Mouse (Mus musculus) stomach, embryonic 14.5 days (tissue): ENCODE measurements around the gene Ppl. TPM values are rescaled to one million over a fixed set of nuclear protein-coding genes. Genes with fewer than 3 reads are reported as not detected.

Source experiments
- ATAC-seq: fragments of 200-750 bp; cut with Nextera tagmentation; 2 replicates; pipeline ENCODE4 v1.8.0; 2017; ENCODE audit warnings: low read depth, moderate TSS enrichment; ENCODE audit not compliant: insufficient number of reproducible peaks, insufficient read depth, low FRiP score
- H3K27ac ChIP-seq: fragments of 300-500 bp; sonication (generic); 2 replicates; pipeline ENCODE4 v1.5.1; 2014; ENCODE audit warnings: mild to moderate bottlenecking, low read length, moderate library complexity, mixed read lengths
- H3K27me3 ChIP-seq: fragments of 300-500 bp; sonication (generic); 2 replicates; pipeline ENCODE4 v1.6.1; 2014; ENCODE audit warnings: low read length, control low read depth, mixed read lengths; ENCODE audit not compliant: control insufficient read depth, insufficient read depth
- H3K36me3 ChIP-seq: fragments of 300-500 bp; sonication (generic); 2 replicates; pipeline ENCODE4 v1.6.1; 2014; ENCODE audit warnings: mild to moderate bottlenecking, control low read depth, low read length, moderate library complexity, mixed read lengths; ENCODE audit not compliant: control insufficient read depth, insufficient read depth
- H3K4me1 ChIP-seq: fragments of 300-500 bp; sonication (generic); 2 replicates; pipeline ENCODE4 v1.6.1; 2014; ENCODE audit warnings: low read length, control low read depth, mixed read lengths; ENCODE audit not compliant: control insufficient read depth, insufficient read depth
- H3K4me2 ChIP-seq: fragments of 300-500 bp; sonication (generic); replicated peaks from 2 replicates; pipeline ENCODE4 v1.6.1; 2014; ENCODE audit warnings: low read depth, low read length, control low read depth
- H3K4me3 ChIP-seq: fragments of 300-500 bp; sonication (generic); 2 replicates; pipeline ENCODE4 v1.5.1; 2014; ENCODE audit warnings: low read depth, low read length, control low read depth
- H3K9ac ChIP-seq: fragments of 300-500 bp; sonication (generic); replicated peaks from 2 replicates; pipeline ENCODE4 v1.6.1; 2014; ENCODE audit warnings: low read depth, mild to moderate bottlenecking, control low read depth, low read length, moderate library complexity, mixed read lengths
- H3K9me3 ChIP-seq: fragments of 300-500 bp; sonication (generic); 2 replicates; pipeline ENCODE4 v1.6.1; 2016; ENCODE audit warnings: low read depth, low read length, control low read depth; ENCODE audit not compliant: control insufficient read depth
- WGBS: fragments of 180-500 bp; shearing (Covaris S2); extraction: QIAGEN DNeasy Blood & Tissue Kit; methylation state at CpG from one replicate; pipeline ENCODE4 v1.1.7; 2014; 5-methylcytosine and 5-hydroxymethylcytosine counted together
- polyA plus RNA-seq: library from polyadenylated mRNA; unstranded; fragments of >200 nt; fragmentation: Nextera tagmentation; extraction: Ambion mirVana; gene quantifications from 2 replicates; pipeline ENCODE4 v1.2.1, GENCODE M21; 2014

Ppl gene
- polyA plus RNA-seq, 1 experiment from 2014 or later, result 12.7 TPM

DNA sequence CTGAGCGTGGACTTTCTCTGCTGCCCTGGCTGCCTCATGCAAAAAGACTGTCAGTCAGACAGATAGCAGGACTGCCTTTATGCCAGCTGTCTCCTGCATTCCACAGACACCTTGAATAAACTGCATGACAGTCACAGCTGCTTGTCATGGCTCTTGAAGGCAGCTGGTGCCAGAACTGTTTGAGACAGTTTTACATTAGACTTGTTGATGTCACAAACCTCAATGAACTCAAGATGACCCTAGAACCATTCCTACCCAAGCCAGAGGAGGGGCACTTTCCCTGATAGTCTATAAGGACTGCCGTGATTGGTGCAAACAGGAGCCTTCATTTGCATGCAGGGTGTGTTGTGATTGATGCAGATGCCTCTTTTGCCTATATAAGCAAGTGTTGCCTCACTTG is 18.6 kb downstream of the Ppl start:
- WGBS, result 59% methylated on average over 2 of the region's 2 CpGs
- Histone ChIP-seq H3K9ac (no peak overlapping the region), H3K4me3 (no peak overlapping the region), H3K27me3 (no peaks in the 10 kb centered on the region), H3K36me3 (no peaks in the 10 kb centered on the region), H3K9me3 (no peaks in the 10 kb centered on the region), H3K4me2 (no peak overlapping the region), H3K27ac (no peak overlapping the region), H3K4me1 (peaks cover 5% of the 10 kb centered on the region; the same call in 1 of the 2 replicates)
- ATAC-seq, result no peak

GRCm38 (mm10) chr16:5113002-5113550 is 19.1 kb downstream of the Ppl start:
- Histone ChIP-seq H3K27ac (no peak overlapping the region), H3K4me2 (no peak overlapping the region), H3K9ac (no peak overlapping the region), H3K4me1 (peaks cover 5% of the 10 kb centered on the region; the same call in 1 of the 2 replicates), H3K36me3 (no peaks in the 10 kb centered on the region), H3K9me3 (no peaks in the 10 kb centered on the region), H3K4me3 (no peak overlapping the region), H3K27me3 (no peaks in the 10 kb centered on the region)
- 64% methylated on average over 4 of the region's 4 CpGs for WGBS
- no peak for ATAC-seq

GRCm38 (mm10) chr16:5111021-5111420 is 21.2 kb downstream of the Ppl start:
- Histone ChIP-seq H3K4me3 (no peak overlapping the region), H3K9ac (no peak overlapping the region), H3K27ac (no peak overlapping the region), H3K36me3 (no peaks in the 10 kb centered on the region), H3K4me2 (no peak overlapping the region), H3K27me3 (no peaks in the 10 kb centered on the region), H3K9me3 (no peaks in the 10 kb centered on the region), H3K4me1 (peaks cover 5% of the 10 kb centered on the region; the same call in 1 of the 2 replicates)
- WGBS, result 72% methylated on average over 3 of the region's 3 CpGs
- 0 out of 2 replicates have a peak, but pooled peaks have one; percentile 46 for ATAC-seq

DNA sequence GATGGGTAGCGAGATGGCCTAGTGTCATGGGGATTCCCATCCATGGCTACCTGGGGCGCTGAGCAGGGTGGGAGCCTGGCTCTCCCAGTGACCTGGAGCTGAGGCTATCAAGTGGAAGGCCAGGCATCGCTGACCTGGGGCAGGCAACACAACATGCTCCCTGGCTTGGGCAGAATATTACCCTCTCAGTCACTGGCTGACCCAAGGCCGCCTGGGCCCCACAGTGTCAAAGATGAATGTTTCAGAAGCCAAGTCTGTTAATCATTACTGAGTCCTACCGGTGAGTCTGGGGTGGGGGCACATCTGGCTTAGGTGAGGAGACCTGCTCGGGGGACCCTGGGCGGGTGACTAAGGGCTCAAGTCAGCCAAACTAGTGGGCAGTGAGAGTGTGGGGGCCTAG is 22.3 kb downstream of the Ppl start:
- Histone ChIP-seq H3K9ac (no peak overlapping the region), H3K27me3 (no peaks in the 10 kb centered on the region), H3K36me3 (no peaks in the 10 kb centered on the region), H3K9me3 (no peaks in the 10 kb centered on the region), H3K4me2 (no peak overlapping the region), H3K27ac (no peak overlapping the region), H3K4me1 (peaks cover 5% of the 10 kb centered on the region; the same call in 1 of the 2 replicates), H3K4me3 (no peak overlapping the region)
- ATAC-seq, result 0 out of 2 replicates have a peak, but pooled peaks have one; percentile 10
- 54% methylated on average over 7 of the region's 7 CpGs for WGBS

- H3K9me3 ChIP-seq, result no peaks in the 10 kb centered on the region
- H3K36me3 ChIP-seq, result no peaks in the 10 kb centered on the region
- H3K4me3 ChIP-seq, result no peak overlapping the region
- no peak overlapping the region for H3K27ac ChIP-seq
- ATAC-seq, result no peak
- H3K9ac ChIP-seq, result no peak overlapping the region
- WGBS, result 72% methylated on average over 6 of the region's 6 CpGs
- H3K4me2 ChIP-seq, result no peak overlapping the region
- no peaks in the 10 kb centered on the region for H3K27me3 ChIP-seq
- no peaks in the 10 kb centered on the region for H3K4me1 ChIP-seq
Measured at GRCm38 (mm10) chr16:5101000-5101399, 31.2 kb downstream of the Ppl start.

DNA sequence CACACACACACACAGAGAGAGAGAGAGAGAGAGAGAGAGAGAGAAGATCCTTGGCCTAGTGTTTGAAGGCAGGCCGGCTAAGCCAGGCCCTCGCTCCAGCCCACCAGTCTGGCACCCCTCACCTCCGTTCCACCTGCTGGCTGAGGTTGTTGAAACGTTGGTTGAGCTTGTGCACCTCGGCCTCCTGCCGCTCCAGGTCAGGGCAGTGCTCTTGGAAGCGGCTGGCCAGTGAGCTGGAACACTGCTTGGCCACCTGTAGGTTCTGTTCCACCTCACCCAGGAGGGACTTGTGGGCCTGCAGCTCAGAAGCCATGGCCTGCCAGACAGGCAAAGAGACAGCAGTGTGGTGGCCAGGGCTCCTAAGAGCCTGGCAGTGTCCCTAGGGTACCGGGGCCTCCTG is 35.7 kb downstream of the Ppl start:
- ATAC-seq, result no peak
- no peak overlapping the region for H3K4me3 ChIP-seq
- no peaks in the 10 kb centered on the region for H3K36me3 ChIP-seq
- H3K27me3 ChIP-seq, result no peaks in the 10 kb centered on the region
- H3K9ac ChIP-seq, result no peak overlapping the region
- no peaks in the 10 kb centered on the region for H3K4me1 ChIP-seq
- 82% methylated on average over 8 of the region's 8 CpGs for WGBS
- H3K27ac ChIP-seq, result no peak overlapping the region
- H3K4me2 ChIP-seq, result no peak overlapping the region
- no peaks in the 10 kb centered on the region for H3K9me3 ChIP-seq

DNA sequence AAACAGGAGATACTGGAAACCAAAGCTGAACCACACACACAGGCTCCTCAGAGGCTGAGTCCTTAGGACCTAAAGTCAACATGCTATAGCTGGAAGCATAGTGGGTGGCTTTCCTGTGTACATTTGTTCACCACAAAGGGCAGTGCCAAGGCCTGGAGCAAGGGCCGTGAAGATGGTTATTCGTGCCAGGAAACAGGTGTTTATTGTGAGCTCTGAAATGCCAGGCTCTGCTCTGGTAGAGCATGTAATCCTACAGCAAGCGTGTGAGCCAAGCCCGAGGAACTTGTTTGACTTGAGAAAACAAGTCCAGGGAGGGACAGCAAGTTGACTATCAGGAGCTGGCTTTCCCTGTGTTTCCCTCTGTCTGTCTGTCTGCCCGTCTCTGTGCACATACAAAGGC is 38.9 kb downstream of the Ppl start:
- Histone ChIP-seq H3K4me3 (no peak overlapping the region), H3K27ac (no peak overlapping the region), H3K4me2 (no peak overlapping the region), H3K36me3 (peaks cover 2% of the 10 kb centered on the region; the same call in 1 of the 2 replicates), H3K27me3 (no peaks in the 10 kb centered on the region), H3K9ac (no peak overlapping the region), H3K9me3 (no peaks in the 10 kb centered on the region), H3K4me1 (no peaks in the 10 kb centered on the region)
- no peak for ATAC-seq
- 78% methylated on average over 5 of the region's 5 CpGs for WGBS

GRCm38 (mm10) chr16:5089021-5089420 is 43.2 kb downstream of the Ppl start:
- Histone ChIP-seq H3K9me3 (no peaks in the 10 kb centered on the region), H3K4me2 (no peak overlapping the region), H3K36me3 (peaks cover 35% of the 10 kb centered on the region), H3K4me1 (no peaks in the 10 kb centered on the region), H3K9ac (no peak overlapping the region), H3K4me3 (no peak overlapping the region), H3K27ac (no peak overlapping the region), H3K27me3 (no peaks in the 10 kb centered on the region)
- 59% methylated on average over 10 of the region's 10 CpGs for WGBS
- no peak for ATAC-seq

DNA sequence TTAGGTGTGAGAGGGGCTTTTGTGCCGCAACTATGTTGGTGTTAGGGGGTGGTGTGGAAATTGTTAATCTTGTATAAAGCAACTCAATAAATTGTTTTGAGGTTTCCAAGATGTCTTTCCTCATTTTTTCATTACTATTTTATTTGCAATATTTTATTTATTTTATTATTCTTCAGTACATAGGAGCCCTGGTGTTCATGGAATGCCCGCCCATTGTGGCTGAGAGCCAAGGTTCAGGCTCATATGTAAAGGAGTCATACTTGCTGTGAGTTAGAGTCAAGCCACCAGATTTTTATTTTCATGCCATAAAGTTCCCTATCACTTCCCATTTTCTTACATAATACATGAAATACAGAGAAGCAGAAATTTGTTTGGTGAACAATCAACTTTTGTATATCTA is 46.0 kb downstream of the Ppl start:
- Histone ChIP-seq H3K9ac (no peak overlapping the region), H3K27me3 (no peaks in the 10 kb centered on the region), H3K36me3 (peaks cover 48% of the 10 kb centered on the region), H3K27ac (no peak overlapping the region), H3K9me3 (no peaks in the 10 kb centered on the region), H3K4me1 (no peaks in the 10 kb centered on the region), H3K4me2 (no peak overlapping the region), H3K4me3 (no peak overlapping the region)
- ATAC-seq, result no peak
- 98% methylated on average over 2 of the region's 2 CpGs for WGBS
